Mouse (Mus musculus) retina, postnatal 7 days (tissue): ENCODE data around the gene Ryr1.
"Not testable (repeated sequence)": the region's sequence is repeated elsewhere in the genome, so short reads cannot be mapped to it uniquely, and the experiment has no call there.

Experiments
- DNase-seq: peaks from one replicate; pipeline ENCODE4 v3.0.0-alpha.2; 2012; ENCODE audit warnings: low read depth, low spot score

Gene Ryr1

DNA sequence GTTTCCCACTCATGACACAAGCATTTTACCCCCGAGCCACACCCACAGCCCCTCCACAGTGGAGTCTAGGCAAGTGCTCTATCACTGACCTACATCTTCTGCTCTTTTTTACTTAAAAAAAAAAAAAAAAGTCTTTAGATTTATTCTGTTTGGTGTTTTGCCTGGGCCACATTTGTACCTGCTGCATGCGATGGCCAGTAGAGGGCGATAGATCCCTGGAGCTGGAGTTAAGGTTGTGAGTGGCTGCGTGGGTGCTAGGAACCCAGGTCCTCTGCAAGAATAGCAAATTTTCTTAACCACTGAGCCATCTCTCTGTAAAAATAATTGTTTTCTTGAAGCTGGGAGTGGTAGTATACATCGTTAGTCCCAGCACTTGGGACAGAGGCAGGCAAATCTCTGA lies 133.4 kb downstream of the Ryr1 start:
- DNase-seq: no peak

GRCm38 (mm10) chr7:28990766-28991273 lies 134.2 kb downstream of the Ryr1 start:
- no peak for DNase-seq

- DNase-seq: no peak
Measured at GRCm38 (mm10) chr7:28985207-28985606, 139.8 kb downstream of the Ryr1 start.

DNA sequence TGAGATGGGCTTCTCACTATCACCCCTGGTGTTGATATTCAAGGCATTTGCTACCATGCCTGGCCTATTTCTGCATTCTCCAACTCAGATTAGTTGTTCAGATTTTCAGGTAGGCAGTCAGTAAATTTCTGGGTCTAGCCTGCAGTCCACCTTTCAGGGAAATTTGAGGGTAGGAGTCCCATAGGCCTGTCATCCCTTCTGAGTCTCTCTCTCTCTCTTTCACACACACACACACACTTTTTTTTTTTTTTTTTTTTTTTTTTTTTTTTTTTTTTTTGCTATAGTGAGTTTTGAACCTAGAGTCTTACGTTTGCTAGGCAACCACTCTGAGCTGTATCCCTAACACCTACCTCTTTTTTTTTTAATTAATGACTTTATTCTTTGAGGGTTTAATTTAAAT lies 140.5 kb downstream of the Ryr1 start:
- DNase-seq: no peak

DNA sequence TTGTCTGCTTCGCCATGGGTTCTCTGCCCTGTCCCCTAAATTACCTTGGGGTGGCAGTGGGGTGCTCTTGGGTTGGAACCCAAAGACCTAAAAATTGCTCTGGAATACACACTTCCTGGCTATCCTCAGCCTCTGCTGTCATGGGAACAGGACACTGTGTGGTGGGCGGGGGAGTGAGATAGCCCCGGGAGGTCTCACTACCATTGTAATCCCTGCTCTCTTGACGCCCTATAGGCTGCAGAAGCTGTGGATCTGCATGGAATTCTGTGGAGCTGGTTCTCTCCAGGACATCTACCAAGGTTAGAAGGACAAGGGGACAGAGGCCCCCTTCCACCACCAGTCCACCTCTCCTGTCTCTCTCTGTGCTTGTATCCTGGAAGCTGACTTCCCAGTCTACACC lies 141.1 kb downstream of the Ryr1 start:
- DNase-seq: no peak

DNA sequence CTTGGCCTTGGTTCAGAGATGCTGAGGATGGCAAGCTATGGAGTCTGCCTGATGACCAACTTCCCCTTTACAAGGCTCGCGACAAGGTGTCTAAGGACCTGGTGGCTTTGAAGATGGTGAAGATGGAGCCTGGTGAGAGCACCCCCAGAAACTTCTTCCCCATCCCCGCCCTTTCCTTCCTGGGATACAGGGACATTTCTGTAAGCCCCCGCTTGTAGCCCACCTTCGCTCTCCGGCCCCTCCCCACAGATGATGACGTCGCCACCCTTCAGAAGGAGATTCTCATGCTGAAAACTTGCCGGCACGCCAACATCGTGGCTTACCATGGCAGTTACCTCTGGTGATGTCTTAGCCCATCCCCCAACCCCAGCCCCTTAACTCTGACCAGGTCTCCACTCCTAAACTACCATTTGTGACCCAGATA lies 141.8 kb downstream of the Ryr1 start:
- no peak for DNase-seq

GRCm38 (mm10) chr7:28982274-28983013 lies 142.5 kb downstream of the Ryr1 start:
- DNase-seq: no peak

- peak; percentile 99 for DNase-seq
Measured at GRCm38 (mm10) chr7:28981651-28982273, 143.2 kb downstream of the Ryr1 start, which contains the start of the genes Eif3k and Map4k1. Gene Eif3k (minus strand): TSS chr7:28981864. Gene Map4k1 (plus strand): TSS chr7:28982050.

DNA sequence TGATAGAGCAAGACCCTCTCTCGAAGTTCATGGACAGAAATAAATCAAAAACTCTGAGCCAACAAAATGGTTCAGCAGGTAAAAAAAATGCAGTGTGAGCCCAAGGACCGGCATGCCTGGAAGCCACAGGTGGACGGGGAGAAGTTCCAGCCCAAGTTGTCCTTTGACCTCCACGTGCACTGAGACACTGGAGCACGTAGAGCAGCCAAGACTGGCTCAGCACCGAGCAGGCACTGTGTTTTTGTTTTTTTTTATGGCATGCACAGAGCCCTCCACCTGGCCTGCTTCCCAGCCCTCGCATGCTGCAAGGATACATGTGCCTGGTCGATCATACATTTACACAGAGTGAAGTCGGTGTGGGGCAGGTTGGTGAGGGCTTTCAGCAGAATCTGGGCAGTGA lies 147.4 kb downstream of the Ryr1 start:
- DNase-seq: no peak

DNA sequence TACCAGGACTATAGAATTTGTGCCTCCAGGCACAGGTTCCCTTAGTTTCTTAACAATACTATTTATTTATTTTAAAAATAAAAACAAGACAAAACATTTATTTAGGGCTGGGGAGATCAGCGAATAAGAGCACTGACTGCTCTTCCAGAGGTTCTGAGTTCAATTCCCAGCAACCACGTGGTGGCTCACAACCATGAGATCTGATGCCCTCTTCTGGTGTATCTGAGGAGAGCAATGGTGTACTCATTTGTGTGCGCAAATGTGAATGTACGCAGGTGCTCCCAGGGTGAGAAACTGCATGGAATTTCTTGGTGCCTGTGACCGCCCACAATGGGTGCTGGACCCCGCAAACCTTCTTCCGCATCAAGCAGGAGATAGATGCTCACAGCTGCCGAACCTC lies 152.0 kb downstream of the Ryr1 start:
- no peak for DNase-seq

GRCm38 (mm10) chr7:28972542-28972985 lies 152.4 kb downstream of the Ryr1 start:
- DNase-seq: peak; percentile 49

- DNase-seq: no peak
Measured at GRCm38 (mm10) chr7:28971770-28972269, 153.2 kb downstream of the Ryr1 start.

DNA sequence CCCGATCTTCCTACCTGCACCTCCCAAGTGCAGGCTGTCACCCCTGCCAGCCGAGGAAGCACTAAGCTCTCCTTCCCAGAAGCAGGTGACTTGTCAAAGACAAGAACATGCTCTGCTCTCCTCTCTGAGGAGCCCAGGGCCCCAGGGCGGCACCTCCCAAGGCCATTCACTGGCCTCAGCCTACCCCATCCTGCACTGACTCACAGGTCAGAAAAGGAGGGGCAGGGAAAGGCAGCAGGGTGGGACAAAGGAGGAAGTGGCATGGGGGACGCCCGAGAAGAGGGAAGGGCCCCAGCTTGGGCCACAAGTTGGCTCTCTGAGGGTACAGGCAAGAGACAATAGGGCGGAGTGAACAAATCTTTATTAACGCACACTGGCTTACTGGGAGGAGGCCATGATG lies 153.9 kb downstream of the Ryr1 start:
- no peak for DNase-seq

DNA sequence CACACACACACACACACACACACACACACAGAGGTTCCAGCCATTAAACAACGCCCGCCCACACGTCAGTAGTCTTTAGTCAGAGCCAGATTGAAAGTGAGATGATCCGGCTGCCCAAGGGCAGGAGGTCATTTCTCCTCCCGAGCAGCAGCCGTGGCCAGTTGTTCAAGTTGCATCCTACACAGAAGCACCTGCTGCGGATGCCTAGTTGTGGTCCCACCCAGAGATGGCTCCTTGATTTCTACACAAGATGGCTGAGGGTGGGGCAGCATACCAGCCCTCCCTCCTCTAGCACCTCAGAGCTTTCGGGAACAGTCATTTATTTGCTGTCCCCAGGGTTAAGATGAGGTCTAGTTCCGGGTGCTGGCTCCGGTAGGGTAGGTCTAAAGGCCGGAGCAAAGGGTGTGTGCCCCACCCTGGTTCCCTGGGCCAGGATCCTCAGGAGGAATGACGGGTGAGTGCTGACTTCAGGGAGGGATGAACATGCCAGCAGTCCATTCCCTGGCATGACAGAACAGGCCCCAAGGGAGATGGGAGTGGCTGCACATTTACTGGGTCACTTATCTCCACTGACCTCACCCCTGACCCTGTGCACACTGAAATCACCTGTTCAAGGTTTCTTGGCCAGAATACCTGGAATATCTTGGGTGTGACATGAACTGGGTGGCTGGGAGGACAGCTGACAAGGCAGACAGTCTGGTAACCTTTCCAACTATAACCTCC lies 155.1 kb downstream of the Ryr1 start:
- no peak for DNase-seq

DNA sequence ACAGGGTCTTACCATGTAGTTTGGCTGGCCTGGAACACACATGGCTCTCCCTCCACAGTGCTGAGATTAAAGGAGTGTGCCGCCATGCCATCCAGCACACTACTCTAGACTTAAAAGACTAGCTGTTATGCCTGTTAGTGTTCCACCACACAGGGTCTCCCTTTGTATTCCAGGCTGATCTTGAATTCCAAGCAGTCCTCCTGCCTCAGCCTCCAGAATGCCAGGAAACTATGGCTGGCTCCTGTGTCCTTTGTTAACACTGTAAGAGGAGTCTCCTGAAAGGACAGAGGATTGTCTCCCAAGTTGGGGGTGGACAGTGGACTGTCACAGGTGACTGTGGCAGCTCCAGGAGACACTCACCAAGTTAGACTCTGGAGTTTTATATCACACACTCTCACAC lies 155.7 kb downstream of the Ryr1 start:
- DNase-seq: no peak

DNA sequence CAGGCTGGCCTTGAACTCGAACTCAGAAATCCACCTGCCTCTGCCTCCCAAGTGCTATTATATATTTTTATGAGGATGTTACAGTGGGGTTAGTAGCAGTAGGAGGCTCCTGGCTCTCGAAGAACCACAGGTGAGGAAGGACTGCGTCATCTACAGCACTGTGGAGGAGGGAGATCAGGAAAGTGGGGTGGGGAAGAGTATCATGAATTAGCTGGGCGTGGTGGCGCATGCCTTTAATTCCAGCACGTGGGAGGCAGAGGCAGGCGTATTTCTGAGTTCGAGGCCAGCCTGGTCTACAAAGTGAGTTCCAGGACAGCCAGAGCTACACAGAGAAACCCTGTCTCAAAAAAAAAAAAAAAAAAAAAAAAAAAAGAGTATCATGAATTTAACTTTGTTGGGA lies 156.9 kb downstream of the Ryr1 start:
- DNase-seq: not testable (repeated sequence)

GRCm38 (mm10) chr7:28966751-28967505 lies 158.1 kb downstream of the Ryr1 start:
- DNase-seq: no peak

GRCm38 (mm10) chr7:28966181-28966580 lies 158.8 kb downstream of the Ryr1 start:
- no peak for DNase-seq

DNA sequence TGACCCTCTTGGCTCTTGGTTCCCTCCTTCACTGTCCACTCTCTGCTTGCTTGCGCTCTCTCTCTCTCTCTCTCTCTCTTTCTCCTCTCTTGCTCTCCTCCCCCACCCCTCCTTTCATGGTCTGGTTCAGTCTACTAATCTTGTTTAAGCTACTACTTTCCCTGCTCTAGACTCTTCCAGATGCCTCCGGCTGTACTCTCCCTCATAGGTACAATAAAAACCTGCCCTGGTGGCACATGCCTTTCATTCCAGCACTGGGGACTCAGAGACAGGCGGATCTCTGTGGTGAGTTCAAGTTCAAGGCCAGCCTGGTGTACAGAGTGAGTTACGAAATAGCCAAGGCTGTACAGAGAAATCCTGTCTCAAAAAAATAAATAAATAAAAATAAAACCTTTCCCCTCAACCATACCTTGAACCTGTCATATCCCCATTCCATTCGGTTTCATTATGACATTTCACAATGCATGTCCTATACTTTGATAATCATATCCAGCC lies 159.6 kb downstream of the Ryr1 start:
- peak; percentile 23 for DNase-seq

DNA sequence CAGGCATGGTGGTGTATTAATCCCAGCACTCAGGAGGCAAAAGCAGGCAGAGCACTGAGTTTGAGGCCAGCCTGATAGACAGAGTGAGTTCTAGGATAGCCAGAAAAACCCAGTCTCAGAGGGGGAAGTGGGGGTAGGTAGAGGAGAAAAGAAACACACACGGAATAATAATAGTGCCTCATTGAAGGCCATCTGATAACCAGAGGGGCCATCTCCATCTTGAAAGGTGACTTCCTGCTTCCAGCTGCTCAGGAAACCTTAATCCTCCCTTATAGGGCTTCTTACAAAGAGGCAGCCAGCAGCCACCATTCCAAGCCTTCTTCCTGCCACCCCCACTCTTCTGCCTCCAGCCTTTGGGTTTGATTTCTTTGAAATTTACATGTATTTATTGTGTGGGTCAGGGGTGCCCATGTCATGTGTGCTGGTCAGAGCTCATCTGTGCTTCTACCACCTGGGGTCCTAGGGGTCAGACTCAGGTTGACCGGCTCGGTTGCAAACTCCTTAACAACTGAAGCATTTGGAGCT lies 161.5 kb downstream of the Ryr1 start:
- no peak for DNase-seq
